Mouse (Mus musculus) B cell, adult 2 months (primary cell): Measurements from ENCODE around the gene Sp110.
"Not testable (repeated sequence)": the region's sequence is repeated elsewhere in the genome, so short reads cannot be mapped to it uniquely, and the experiment has no call there.

Source experiments
- DNase-seq, 2 experiments: peaks; one replicate each; pipeline ENCODE4 v3.0.0; 2022

Gene Sp110

DNA sequence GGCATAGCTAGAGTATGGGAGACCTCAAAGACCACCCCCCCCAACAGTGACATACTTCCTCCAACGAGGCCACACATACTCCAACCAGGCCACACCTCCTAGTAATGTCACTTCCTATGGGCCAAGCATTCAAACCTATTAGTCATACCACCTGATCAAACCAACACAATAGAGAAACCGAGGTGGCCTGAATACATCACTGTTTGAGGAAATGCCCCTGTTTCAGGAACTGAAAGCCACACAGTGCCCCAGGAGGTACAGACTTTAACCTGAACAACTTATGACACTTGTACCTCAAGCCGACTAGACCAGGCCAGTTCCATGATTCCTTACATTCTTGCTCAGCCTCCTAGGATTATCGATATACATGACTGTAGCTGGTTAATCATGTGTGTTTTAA is 54.8 kb downstream of the Sp110 start:
- peak; percentile 36 to 57 for DNase-seq

DNA sequence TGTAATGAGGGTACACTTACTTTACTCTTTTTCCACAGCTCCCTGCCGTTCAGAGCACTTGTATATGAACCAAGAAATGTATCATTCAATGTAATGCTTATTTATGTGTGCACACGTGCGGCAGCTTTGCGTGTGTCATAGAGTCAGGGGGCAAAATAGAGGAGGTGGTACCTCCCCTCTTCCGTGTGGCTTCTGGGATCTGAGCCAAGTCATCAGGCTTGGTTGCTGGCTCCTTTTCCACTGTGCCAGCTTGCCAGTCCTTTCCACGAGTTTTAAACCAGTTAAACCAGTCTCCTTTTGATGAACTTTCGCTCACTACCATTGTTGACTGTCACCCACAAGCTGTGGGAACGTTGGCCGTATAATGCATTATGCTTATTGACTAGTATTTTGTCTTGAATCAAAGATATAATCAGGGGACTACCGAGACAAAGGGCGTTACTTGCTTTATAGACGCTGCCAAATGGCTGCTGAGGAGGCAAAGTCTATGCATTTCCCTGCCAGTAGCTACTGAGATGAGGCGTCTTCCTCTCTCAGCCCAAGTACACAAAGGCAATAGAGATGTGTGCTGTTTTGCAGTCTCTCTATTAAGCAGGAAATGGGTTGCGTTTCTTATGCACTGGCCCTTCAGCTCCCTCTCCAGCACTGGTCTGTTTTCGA is 70.0 kb downstream of the Sp110 start:
- DNase-seq: not testable (repeated sequence)
